Mouse (Mus musculus): ENCODE data around the gene Pmel.

- TF ChIP-seq HCFC1 (IDR thresholded peaks at IDR 0.05; ENCODE audit: borderline replicate concordance, insufficient read depth, low read length) (no peak), MAFK (IDR thresholded peaks at IDR 0.05; ENCODE audit: insufficient read depth, low read depth, low read length) (no peak), CHD2 (IDR thresholded peaks at IDR 0.05; ENCODE audit: low read depth, low read length) (no peak), ZC3H11A (IDR thresholded peaks at IDR 0.05; ENCODE audit: borderline replicate concordance, low read depth, low read length) (no peak), ZNF384 (IDR thresholded peaks at IDR 0.05; ENCODE audit: low read depth, low read length) (no peak)
These were observed 38.6 kb downstream of the Pmel start for GRCm38 (mm10) chr10:128742616-128743015.

Measured in ES-E14 (cell line).